Mouse (Mus musculus) inflammation-experienced regulatory T-cells, adult 6 months (primary cell): ENCODE data around the gene Thnsl1. TPM values are rescaled to one million over a fixed set of nuclear protein-coding genes. Genes with fewer than 3 reads are reported as not detected.
A peak's percentile ranks its signal among the peaks of the same experiment; 100 is the strongest.
"Not testable (repeated sequence)": the region's sequence is repeated elsewhere in the genome, so short reads cannot be mapped to it uniquely, and the experiment has no call there.

Experiments used
- ATAC-seq: one replicate; pipeline ENCODE4 v1.8.0; 2017
- polyA plus RNA-seq, 3 experiments: library from polyadenylated mRNA; unstranded; fragments of 100-300 nt; shearing (Covaris generic); gene quantifications; one replicate each; pipeline ENCODE4 v1.2.1; 2017

Gene Thnsl1
- polyA plus RNA-seq, 3 experiments from 2014 or later: 3.7 to 5.2 (median 4.6) TPM

DNA sequence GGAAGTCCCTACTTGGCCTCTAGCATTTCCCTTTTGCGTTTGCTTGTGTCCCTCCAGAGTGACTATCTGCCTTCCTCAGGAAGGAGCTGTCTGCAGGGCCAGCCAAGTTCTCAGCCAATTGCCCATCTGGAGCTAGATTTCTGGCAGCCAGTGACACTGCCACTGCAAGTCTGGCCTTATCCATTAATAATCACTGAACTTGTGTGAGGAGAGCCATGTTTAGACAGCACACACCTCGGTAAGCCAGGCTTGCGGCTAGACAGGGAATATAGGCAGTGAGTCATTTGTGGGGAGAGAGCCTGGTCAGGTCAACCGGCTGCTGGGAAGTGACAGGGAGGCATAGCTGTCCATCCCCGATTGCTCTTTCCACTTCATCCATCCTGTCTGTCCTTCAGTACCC lies 31.3 kb downstream of the Thnsl1 start:
- no peak for ATAC-seq

DNA sequence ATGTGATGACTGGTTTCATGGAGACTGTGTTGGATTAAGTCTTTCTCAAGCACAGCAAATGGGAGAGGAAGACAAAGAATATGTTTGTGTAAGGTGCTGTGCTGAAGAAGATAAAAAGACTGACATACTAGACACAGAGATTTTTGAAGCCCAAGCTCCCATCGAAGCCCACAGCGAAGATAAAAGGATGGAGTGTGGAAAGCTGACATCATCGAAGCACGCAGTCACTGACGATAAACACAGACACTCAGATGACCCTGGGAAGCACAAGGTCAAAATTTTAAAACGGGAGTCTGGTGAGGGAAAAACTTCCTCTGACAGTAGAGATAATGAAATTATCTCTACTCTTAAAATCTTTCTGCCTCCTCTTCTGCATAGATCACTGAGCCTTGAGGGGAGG lies 38.6 kb downstream of the Thnsl1 start:
- not testable (repeated sequence) for ATAC-seq

DNA sequence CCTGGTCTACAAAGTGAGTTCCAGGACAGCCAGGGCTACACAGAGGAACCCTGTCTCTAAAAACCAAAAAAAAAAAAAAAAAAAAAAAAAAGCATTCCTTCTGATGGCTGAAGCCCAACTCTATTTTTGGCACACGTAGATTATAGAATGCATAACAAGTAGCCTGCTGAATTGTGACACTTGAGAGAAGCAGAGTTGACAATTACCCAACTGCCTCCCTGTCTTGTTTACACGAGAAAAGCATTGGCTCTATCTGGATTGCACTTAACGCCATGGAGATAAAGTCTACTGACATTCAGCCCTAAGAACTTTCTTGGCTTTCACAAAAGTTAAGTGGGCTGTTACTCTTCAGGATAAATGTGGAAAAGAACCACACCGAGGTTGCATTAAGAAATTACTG lies 39.5 kb downstream of the Thnsl1 start:
- no peak for ATAC-seq

DNA sequence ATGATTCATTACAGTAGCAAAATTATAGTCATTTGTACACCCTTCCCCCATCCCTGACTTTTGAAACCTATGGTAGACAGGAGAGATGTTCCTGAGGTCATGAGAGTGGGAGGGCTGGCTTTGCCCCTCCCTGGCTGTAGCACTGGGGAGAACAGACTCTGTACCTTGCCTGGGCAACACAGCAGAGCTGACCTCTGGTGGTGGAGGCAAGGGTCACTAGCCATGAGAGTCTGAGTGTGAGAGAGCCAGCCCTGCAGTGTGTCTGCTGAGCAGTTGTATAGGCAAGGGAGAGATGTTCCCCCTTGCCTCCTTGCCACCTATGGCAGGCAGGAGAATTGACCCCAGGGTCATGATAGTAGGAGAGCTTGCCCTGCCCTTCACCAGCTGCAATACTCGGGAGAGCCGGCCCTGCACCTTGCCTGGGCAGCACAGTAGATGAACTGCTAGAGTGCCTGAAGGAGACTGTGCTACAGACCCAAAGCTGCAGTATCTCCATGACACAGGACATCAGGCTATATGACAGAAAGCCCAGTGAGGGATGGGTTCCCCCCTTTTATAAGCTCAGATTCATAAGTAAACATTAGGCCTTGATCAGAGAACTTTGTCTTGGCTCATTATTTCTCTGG lies 40.1 kb downstream of the Thnsl1 start:
- ATAC-seq: no peak

DNA sequence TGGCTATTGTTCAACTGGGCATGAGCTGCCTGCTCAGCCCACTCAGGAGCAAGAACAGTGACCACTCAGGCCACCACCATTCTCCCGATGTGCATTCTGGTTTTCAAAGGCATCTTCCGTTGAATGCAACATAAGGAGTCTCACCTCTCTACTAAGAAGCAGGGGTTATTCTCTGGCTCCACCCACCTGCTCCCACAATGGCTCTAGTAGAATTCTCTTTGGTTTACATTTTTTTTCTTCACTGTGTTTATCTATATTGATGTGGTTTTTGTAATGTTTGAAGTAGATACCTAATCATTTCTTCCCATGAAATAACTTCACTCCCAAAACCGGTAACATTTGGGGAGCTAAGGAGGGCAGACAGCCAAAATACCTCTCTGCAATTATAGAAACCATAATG lies 48.1 kb downstream of the Thnsl1 start:
- ATAC-seq: no peak

DNA sequence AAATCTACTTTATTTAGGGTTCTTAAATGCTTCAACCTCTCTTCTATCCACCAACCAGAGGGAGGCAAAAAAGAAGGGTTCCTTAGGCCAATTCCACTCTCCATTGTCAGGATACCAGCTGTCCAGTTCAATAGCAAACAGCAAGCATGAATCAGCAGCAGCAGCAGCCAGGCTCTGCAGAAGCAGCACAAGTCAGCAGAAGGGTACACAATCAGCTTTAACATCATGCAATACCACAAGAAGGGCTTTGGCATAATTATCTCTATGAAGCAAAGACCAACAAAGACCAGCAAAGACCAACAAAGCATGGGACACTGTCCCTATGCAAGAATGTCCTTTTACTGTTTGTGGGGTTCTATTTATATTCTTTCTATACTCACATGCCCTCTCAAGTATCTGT lies 48.8 kb downstream of the Thnsl1 start:
- no peak for ATAC-seq

DNA sequence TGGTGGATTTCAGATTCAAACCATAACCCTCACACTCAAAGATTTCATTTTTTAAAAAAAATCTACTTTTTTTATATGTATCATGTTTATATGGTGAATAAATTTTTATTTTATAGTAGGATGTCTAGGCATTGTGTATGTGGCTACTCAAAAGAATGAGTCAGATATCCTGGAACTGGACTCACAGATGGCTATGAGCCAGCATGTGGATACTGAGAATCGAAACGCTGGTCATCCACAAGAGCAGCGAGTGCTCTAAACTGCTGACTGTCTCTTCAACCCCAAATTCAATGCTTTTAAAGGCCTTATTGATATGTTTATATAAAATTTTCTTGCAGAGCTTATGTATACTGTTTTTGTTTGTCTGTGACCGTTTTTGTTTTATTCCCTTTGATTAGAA lies 52.8 kb downstream of the Thnsl1 start:
- ATAC-seq: no peak

DNA sequence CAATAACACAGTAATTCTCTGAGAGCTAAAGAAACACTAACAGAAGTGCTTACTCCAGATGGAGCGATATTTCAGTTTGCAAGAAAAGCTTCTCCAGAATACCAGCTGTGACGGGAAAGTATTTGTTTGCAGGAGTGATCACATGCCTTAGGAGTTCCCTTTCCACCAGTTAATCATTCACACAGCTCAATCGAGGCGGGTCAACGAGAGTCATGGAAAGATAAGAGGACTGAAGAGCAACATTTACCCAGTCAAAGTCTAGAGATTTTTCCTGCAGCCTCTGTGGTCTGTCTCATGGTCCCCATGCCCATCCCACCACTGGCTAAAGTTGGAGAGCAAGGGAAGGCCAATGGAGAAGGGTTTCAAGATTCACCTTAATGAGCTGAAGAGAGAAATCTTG lies 53.6 kb downstream of the Thnsl1 start:
- no peak for ATAC-seq

DNA sequence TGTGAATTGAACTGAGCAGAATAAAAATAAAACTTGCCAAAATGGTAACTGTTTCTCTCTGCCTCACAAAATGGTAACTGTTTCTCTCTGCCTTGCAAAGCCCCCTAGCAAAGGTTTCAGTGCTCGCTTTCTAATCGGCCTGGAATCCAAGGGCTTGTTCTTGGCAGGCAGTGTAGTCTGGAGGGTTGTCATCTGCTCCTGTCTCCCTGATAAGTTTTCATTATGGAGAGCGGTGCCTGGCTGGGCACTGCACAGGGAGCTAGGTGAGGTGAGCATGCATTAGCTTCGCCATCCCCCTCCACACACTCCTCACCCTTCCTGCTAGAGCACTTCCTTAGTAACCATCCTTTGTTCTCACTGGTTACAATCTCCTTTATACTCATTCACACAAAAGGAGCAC lies 54.5 kb downstream of the Thnsl1 start:
- ATAC-seq: no peak

DNA sequence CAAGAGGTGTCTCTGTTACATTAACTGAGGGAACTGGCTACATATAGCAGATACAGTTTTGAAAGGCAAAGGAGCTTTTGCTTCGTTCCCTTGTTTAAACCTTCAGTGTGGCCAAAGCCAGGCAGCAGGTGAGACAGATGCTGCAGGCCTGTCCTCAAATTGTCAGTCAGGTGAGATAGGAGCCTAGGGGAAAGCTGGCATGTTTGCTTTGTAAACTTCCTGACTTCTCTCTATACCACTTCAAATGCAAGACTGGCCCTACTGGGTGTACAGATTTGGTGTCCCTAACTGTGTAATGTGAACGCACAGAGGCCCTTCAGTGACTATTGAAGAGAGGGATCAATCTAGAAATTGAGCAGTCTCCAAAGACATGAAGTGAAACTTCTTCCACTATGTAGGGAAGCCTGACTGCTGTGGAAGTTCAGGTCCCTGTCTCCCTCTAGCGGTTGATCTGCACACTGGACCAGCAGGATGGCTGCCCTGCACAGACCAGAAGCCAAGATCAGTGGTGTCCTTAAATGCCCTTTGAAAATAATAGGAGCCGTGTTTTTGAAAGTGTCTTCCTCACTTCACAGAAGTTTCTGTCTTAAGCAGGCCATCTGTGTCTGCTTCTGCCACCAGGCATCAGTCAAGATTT lies 56.0 kb downstream of the Thnsl1 start:
- peak; percentile 82 for ATAC-seq

DNA sequence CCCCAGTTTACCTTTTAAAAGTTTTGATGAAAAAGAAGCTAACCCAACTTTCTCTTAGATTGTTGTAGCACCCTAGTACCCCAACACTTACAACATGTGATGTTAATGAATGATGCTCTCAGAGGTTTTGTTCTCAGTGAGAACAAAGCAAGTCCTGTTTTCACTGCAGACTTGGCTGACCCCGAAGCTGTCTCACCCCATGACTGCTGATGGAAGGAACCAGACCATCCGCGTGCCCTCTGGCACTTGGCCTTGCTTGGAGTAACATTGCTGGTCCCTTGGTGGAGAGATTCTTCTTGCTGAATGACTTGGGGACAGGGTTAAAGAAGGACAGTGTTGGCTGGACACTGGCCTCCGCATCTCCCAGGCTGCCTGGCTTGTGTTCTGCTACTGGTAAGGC lies 58.5 kb downstream of the Thnsl1 start:
- no peak for ATAC-seq

Other genes with a start within 250 kb of the Thnsl1 start
- 1 to 10 TPM; 1.2 to 2.2 (median 1.3) TPM for gene Arhgap21, start 236.8 kb upstream of the Thnsl1 start, polyA plus RNA-seq
- gene Enkur, start 359 bp upstream of the Thnsl1 start, polyA plus RNA-seq: under 1 TPM in 2 of 3 experiments, not detected in 1; 0.66 to 0.74 TPM
- not detected for gene Gpr158, start 161.8 kb downstream of the Thnsl1 start, polyA plus RNA-seq